Mouse (Mus musculus): Measurements from ENCODE around the gene Sh2d1b2.
"Not testable (repeated sequence)": the region's sequence is repeated elsewhere in the genome, so short reads cannot be mapped to it uniquely, and the experiment has no call there.

Gene Sh2d1b2

DNA sequence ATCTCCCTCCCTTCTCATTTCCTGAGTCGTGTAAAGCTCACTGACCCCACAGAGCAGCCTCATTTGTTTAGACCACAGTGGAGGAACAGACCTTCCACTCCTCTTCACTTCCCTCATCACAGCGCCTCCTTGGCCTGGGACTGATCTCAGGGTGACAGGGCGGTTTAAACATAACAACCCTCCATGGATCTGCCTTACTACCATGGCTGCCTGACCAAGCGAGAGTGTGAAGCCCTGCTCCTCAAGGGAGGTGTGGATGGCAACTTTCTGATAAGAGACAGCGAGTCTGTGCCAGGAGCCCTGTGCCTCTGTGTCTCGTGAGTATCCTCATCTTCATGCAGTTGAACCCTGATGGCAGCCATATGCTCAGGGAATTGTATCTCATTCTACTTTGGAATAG is at the start of gene Sh2d1b2:
TSS of gene Sh2d1b2 (plus strand) at position 62 of the 400 bp plus-strand sequence.
- not testable (repeated sequence) for DNase-seq

DNA sequence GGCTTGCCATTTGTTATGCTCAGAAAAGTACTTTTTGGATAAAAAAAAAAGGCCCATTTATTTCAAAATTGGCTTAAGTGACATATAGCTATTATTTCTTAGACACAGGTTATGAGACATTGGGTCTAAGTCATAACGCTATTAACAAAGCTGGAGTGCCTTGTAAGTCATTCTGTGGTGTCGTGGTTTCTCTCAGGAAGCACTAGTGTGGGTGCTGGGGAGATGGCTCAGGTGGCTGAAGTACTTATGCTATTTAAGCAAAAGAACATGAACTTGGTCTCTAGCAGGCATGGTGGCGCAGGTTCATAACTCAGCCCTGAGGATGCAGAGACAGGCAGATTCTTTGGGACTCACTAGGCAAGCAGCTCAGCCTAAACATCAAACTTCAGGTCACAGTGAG is 47.4 kb upstream of the Sh2d1b2 start:
- no peak for DNase-seq

- peak; percentile 35 for DNase-seq
Measured at GRCm38 (mm10) chr1:170186531-170186930, 46.0 kb upstream of the Sh2d1b2 start.

DNA sequence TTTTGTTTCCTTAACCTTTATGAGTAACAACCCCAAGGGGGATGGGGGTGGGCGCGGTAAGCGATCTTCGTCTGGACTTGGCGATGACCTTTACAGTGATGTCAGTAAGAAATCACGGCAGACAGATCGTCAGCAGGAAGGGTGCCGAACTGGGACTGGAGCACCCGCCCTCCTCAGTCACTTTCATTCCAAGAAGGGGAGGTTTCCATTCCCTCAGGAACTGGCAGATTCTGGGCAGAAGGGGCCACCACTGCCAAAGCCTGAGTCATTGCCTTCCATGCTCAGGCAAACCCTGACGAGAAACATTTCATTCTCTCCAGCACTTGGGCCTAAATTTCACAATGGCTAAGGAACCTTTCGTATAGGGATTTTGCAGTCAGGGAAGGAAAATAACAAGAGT is 43.9 kb upstream of the Sh2d1b2 start:
- peak; percentile 12 for DNase-seq

DNA sequence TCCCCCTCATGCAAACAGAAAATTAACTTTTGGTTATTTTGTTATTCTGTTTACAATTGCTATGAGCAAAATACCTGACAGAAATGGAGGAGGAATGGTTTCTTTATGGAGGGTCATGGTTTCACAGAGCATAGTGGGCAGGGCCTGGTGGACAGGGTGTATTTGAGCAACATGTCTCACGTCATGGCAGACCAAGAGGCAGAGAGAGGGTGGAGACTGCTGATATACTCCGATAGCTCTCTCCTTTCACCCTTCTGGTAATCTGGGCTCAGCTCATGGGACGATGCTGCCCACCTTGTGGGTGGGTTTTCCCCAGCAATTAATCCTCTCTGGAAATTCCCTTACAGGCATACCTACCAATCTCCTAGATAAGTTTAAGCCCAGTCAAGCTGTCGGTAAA is 42.3 kb upstream of the Sh2d1b2 start:
- DNase-seq, result no peak

- DNase-seq, result no peak
Measured at GRCm38 (mm10) chr1:170191925-170192324, 40.6 kb upstream of the Sh2d1b2 start.

DNA sequence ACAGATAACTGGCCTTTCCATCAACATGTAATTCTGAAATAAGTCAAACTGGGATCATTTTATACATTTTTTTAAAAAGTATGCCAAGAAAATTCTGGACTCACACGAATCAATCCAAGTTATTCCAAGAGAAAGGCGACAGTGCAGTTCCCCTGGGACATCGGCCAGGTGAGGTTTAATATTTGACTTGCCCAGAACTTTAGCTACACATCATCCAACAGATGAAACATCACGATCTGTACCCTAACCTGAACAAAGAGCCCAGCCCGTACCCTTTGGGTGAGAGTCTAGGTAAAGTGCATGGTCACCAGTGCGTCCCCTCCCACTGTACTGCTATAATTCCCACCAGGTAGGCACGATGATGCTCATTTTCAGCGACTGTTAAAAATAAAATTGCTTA is 36.3 kb upstream of the Sh2d1b2 start:
- DNase-seq, result no peak

- DNase-seq, result no peak
Measured at GRCm38 (mm10) chr1:170200379-170200778, 32.2 kb upstream of the Sh2d1b2 start.

- DNase-seq, result no peak
Measured at GRCm38 (mm10) chr1:170206395-170206794, 26.2 kb upstream of the Sh2d1b2 start.

DNA sequence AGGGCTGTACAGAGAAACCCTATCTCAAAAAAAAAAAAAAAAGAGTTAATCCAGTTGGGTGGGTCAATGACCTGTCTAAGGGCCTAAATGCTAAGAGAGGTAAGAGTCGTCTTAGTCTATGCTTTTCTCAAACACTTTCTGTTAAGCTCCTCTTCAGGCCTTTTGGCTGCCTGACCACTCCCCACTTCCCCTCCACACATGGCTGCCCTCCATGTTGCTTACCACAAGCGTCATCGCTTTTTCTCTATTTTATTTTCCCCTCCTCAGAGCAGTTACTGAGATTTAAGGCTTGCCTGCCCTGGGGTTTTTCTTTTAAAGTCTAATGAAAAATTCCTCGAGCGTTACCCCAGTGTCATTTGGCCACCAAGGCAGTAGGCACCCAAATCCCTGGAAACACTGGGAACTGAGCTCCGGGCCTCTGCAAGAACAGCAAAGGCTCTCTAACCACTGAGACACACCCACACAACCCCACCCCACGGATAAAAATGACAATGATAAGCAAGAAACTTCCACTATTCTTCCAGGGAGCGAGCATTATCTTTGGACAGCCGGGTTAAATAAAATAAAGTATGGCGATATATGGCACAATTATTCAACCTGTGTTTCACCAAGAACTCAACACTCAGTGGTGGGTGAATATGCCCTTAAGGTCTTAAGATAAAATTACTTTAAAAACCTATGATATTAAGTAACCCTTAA is 19.2 kb upstream of the Sh2d1b2 start:
- no peak for DNase-seq

DNA sequence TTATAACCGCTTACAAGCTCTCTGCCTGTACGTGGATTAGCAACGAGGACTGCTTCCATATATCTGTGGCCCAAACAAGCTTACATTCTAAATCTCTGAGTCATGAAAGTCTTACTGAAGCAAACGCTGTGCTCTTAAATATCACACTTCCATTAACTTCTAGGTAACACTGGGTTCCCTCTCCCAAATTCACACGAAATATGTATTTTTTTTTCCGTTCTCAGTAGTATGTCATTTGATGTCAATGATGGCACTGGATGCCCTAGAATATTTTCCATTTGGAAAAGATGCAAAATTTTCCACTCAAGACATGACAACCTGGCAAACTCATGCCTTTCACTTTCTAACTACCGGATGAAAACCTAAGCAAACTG is 18.2 kb upstream of the Sh2d1b2 start:
- no peak for DNase-seq

- DNase-seq, result peak; percentile 89
Measured at GRCm38 (mm10) chr1:170214757-170215522, 17.6 kb upstream of the Sh2d1b2 start, which contains the start of gene Uhmk1. Gene Uhmk1, minus strand, starts transcription at chr1:170215397.

- no peak for DNase-seq
Measured at GRCm38 (mm10) chr1:170215590-170215989, 17.0 kb upstream of the Sh2d1b2 start.

- DNase-seq, result peak; percentile 10
Measured at GRCm38 (mm10) chr1:170218091-170218884, 14.3 kb upstream of the Sh2d1b2 start.

GRCm38 (mm10) chr1:170220351-170220750 is 12.2 kb upstream of the Sh2d1b2 start:
- no peak for DNase-seq

DNA sequence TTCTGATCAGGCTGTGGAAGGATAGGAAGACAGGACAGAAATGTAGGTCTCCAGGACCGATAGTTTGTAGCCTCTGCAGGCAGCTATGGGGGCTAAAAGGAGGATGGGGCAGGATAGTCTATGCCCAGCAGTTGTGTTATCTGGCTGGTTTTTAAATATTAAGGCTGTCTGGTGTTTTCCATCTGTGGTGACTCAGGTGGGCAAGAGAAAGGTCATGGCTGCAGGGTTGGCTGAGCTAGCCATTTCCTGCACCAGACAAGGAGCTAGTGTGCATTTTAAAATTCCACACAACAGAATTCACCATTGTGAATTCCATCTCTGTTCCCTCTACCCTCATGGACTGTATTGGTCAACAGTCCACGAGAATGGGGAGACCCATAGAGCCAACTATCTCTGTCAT is 9.3 kb upstream of the Sh2d1b2 start:
- DNase-seq, result no peak

DNA sequence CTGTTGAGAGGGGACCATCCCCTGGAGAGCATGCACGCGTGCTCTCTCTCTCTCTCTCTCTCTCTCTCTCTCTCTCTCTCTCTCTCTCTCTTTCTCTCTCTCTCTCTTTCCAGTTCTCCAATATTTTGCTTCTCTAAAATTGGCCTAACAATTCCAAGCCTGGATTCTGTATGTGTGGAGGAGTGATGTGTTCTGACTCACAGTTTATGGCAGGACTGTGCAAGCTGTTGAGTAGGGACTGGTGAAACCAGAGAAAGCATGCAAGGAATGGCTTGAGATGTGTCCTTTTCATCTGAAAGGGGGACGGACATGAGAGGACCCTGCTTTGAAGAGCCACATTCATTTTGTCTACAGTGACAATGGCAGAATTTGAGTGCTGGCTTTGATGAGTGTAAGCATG is 12.5 kb downstream of the Sh2d1b2 start:
- DNase-seq, result peak; percentile 11

DNA sequence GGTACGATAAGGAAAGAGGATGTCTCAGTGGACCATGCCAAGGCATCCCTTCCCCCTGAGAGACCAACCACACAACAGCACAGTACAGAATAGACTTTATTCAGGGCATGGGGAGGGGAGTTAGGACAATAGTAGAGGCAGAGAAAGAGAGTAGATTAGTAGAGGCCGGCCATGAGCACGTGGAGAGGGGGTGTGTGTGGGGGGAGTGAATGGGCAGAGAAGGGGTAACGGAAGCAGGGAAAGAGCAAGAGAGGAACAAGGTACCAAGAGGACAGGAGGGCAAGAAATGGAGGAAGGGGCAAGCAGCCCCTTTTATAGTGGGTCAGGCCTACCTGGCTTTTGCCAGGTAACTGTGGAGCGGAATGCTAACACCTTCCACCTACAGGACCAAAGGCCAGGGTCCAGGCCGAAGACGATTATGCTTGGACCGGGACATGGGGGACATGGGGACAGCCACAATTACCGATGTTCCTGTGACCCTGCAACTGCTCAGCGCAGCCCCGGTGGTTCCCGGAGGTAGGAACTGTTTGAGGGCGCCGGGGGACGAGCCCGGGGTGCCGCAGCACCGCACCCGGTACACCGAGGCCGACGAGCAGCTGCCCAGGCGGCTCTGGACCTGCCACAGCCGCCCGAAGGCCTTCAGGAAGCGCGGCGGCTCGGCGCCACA is 22.5 kb downstream of the Sh2d1b2 start:
- DNase-seq, result no peak

DNA sequence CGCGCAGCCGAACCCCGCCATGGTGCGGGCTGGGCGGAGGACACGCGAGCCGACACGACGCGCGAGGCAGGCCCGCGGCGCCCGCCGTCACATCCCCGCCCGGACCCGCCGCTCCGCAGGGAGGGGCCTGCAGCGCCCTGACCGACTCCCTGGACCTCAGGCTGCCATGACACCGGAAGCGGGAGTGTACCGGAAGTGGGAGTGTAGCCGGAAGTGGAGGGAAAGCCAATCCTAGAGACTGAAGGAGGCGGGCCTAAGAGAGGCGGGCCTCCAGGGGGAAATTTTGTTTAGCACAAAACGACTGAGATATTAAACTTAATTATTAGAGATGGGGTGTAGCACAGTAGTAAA is 23.0 kb downstream of the Sh2d1b2 start:
- peak; percentile 89 for DNase-seq

DNA sequence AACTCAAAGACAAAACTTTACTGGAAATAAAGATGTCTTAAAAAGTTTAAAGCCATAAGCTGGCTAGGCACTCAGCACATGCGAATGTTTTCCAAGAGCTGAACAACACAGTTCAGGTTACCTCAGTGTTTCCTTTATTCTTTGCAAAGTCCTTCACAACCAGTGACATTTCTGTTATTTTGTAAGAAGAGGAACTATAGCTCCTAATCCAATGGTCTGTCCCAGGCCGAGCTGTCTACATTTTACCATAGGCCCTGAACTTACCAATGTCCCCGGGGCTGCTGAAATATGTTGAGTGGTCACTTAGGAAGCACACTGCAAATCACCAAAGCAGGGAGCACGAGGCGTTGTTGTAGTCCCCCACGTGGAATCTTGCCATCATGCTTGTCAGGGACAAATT is 37.7 kb downstream of the Sh2d1b2 start:
- no peak for DNase-seq

GRCm38 (mm10) chr1:170270696-170271095 is 38.1 kb downstream of the Sh2d1b2 start:
- DNase-seq, result no peak

DNA sequence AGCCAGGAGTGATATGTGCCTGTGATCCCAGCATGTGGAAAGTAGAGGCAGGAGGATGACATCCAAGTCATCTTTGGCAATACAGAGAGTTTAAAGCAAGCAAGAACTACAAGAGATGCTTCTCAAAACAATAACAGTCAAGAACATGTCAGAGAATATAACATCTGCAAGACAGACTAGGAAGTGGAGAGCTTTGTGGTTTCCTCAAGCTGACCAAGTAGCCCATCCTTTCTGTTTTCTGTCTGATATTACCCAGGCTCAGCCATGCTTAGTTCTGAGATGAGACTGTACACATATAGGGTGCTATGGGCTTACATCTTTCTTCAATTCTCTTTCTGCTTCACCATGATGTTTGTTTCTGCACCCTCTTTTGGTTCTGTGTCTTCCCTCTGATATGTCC is 40.7 kb downstream of the Sh2d1b2 start:
- DNase-seq, result no peak

GRCm38 (mm10) chr1:170277016-170277415 is 44.5 kb downstream of the Sh2d1b2 start, which contains the start of gene Sh2d1b1:
Gene Sh2d1b1, plus strand, starts transcription at chr1:170277320.
- DNase-seq, result no peak
